Mouse (Mus musculus): ENCODE measurements around the gene Zzz3. TPM values are rescaled to one million over a fixed set of nuclear protein-coding genes. Genes with fewer than 3 reads are reported as not detected.

The Zzz3 gene
- polyA plus RNA-seq, 1 experiment = 35.7 TPM

DNA sequence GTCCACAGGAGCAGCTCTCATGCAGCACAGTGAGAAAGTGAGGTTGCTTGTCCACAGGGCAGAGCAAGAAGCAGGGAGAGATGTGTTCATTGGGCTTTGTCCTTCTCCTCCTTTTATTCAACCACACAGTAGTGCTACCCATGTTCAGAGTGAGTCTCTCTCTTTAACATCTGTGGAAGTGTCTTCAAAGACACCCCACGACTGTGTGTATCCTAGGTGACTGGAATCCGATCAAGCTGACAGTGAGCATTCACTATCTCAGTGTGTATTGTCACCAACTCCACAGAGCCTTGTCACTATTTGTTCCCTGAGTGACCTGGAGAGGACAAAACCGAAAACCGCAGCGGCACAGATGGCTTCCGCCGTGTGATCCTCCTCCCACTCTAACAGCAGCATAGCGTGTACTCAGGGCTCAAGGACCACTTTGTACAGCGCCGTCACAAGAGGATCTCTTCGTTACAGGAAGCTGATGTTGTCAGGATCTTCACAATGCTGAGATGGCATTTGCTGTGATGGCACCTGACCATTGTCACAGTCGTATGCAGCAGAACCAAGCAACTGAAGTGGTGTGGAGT is 113.2 kb downstream of the Zzz3 start:
- Histone ChIP-seq H3K4me1 (replicated peaks; ENCODE audit: control insufficient read depth, insufficient read depth, low read length) (no peaks in the 10 kb centered on the region), H3K4me3 (ENCODE audit: control insufficient read depth, insufficient read depth, low read length) (no peak overlapping the region)

DNA sequence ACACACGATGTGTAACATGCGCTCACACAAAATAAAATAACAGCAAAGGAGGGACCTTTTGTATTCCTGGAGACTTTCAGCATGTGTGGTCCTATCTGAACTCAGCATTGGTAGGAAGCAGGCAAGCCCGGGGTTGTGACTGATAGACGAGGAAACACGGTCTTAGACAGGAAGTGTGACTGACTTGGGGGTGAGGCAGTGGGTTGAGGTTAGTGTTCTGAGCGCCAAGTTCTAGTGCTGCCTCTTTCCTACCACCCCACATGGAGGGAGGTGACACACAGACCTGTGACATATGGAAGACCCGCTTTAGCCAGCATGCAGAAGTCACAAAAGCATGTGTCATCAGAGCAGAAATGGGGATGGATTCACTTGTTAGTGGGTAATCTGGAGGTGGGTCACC is 114.0 kb downstream of the Zzz3 start:
- Histone ChIP-seq H3K4me3 (ENCODE audit: control insufficient read depth, insufficient read depth, low read length) (no peak overlapping the region), H3K4me1 (replicated peaks; ENCODE audit: control insufficient read depth, insufficient read depth, low read length) (no peaks in the 10 kb centered on the region), H3K27ac (ENCODE audit: control insufficient read depth, insufficient read depth, low read length) (no peak overlapping the region), H3K36me3 (ENCODE audit: control insufficient read depth, insufficient read depth, low read length) (no peaks in the 10 kb centered on the region), H3K27me3 (ENCODE audit: control insufficient read depth, insufficient read depth, low read length) (no peaks in the 10 kb centered on the region)
- WGBS = 32% methylated on average over 7 of the region's 7 CpGs
- no peak for DNase-seq
- TF ChIP-seq CTCF (IDR thresholded peaks at IDR 0.05; ENCODE audit: borderline replicate concordance, control insufficient read depth, extremely low read depth, insufficient read depth, low read length, poor library complexity) (no peak), POLR2A (IDR thresholded peaks at IDR 0.05; ENCODE audit: control insufficient read depth, extremely low read depth, insufficient read depth, low read length, poor library complexity) (no peak)

More for the DNA sequence above, 113.2 kb downstream of the Zzz3 start:
- Histone ChIP-seq H3K36me3 (ENCODE audit: control insufficient read depth, insufficient read depth, low read length) (no peaks in the 10 kb centered on the region), H3K27me3 (ENCODE audit: control insufficient read depth, insufficient read depth, low read length) (no peaks in the 10 kb centered on the region), H3K27ac (ENCODE audit: control insufficient read depth, insufficient read depth, low read length) (no peak overlapping the region)
- TF ChIP-seq POLR2A (IDR thresholded peaks at IDR 0.05; ENCODE audit: control insufficient read depth, extremely low read depth, insufficient read depth, low read length, poor library complexity) = no peak
- no peak for TF ChIP-seq CTCF (IDR thresholded peaks at IDR 0.05; ENCODE audit: borderline replicate concordance, control insufficient read depth, extremely low read depth, insufficient read depth, low read length, poor library complexity)
- no peak for DNase-seq
- 94% methylated on average over 12 of the region's 12 CpGs for WGBS

Other genes with a start within 250 kb of the Zzz3 start
- 3.2 and 4.0 TPM in 2 replicates for gene Gipc2, start 229.2 kb upstream of the Zzz3 start, polyA plus RNA-seq (2012; rRNA removed)
- gene Dnajb4, start 185.2 kb upstream of the Zzz3 start, polyA plus RNA-seq (2012; rRNA removed) = 8.6 and 9.2 TPM in 2 replicates
- gene Fubp1, start 185.1 kb upstream of the Zzz3 start, polyA plus RNA-seq (2012; rRNA removed) = 247 and 254 TPM in 2 replicates
- 0.31 TPM in 1 of 2 replicates, not detected in the other for gene Nexn, start 129.1 kb upstream of the Zzz3 start, polyA plus RNA-seq (2012; rRNA removed)
- gene Miga1, start 55.1 kb upstream of the Zzz3 start, polyA plus RNA-seq (2012; rRNA removed) = 15.2 and 15.4 TPM in 2 replicates
- 16.8 and 20.7 TPM in 2 replicates for gene Usp33, start 49.0 kb upstream of the Zzz3 start, polyA plus RNA-seq (2012; rRNA removed)